Mouse (Mus musculus) kidney, embryonic 16.5 days (tissue): ENCODE data around the gene Dnah7c. TPM values are rescaled to one million over a fixed set of nuclear protein-coding genes. Genes with fewer than 3 reads are reported as not detected.

Source experiments
- ATAC-seq: fragments of 200-750 bp; cut with Nextera tagmentation; 2 replicates; pipeline ENCODE4 v1.8.0; 2017; ENCODE audit warnings: moderate TSS enrichment; ENCODE audit not compliant: low FRiP score, low TSS enrichment
- H3K27ac ChIP-seq: fragments of 300-500 bp; sonication (generic); 2 replicates; pipeline ENCODE4 v1.5.1; 2014; ENCODE audit warnings: low read length
- H3K27me3 ChIP-seq: fragments of 300-500 bp; sonication (generic); 2 replicates; pipeline ENCODE4 v1.6.1; 2014; ENCODE audit warnings: low read length, control low read depth, mixed read lengths; ENCODE audit not compliant: insufficient read depth
- H3K36me3 ChIP-seq: fragments of 300-500 bp; sonication (generic); 2 replicates; pipeline ENCODE4 v1.6.1; 2014; ENCODE audit warnings: low read length, control low read depth, mixed read lengths; ENCODE audit not compliant: insufficient read depth
- H3K4me1 ChIP-seq: fragments of 300-500 bp; sonication (generic); 2 replicates; pipeline ENCODE4 v1.6.1; 2014; ENCODE audit warnings: low read length, control low read depth, mixed read lengths; ENCODE audit not compliant: insufficient read depth
- H3K4me2 ChIP-seq: fragments of 300-500 bp; sonication (generic); replicated peaks from 2 replicates; pipeline ENCODE4 v1.6.1; 2014; ENCODE audit warnings: low read depth, low read length
- H3K4me3 ChIP-seq: fragments of 300-500 bp; sonication (generic); 2 replicates; pipeline ENCODE4 v1.5.1; 2014; ENCODE audit warnings: mild to moderate bottlenecking, low read length
- H3K9ac ChIP-seq: fragments of 300-500 bp; sonication (generic); replicated peaks from 2 replicates; pipeline ENCODE4 v1.6.1; 2014; ENCODE audit warnings: low read length
- H3K9me3 ChIP-seq: fragments of 300-500 bp; sonication (generic); 2 replicates; pipeline ENCODE4 v1.6.1; 2016; ENCODE audit warnings: low read length, control low read depth
- WGBS: fragments of 180-500 bp; shearing (Covaris S2); extraction: QIAGEN DNeasy Blood & Tissue Kit; methylation state at CpG from one replicate; pipeline ENCODE4 v1.1.7; 2014; 5-methylcytosine and 5-hydroxymethylcytosine counted together
- polyA plus RNA-seq: library from polyadenylated mRNA; unstranded; fragments of >200 nt; fragmentation: Nextera tagmentation; extraction: Ambion mirVana; gene quantifications from 2 replicates; pipeline ENCODE4 v1.2.1, GENCODE M21; 2015

The Dnah7c gene
- polyA plus RNA-seq, 1 experiment from 2014 or later: 0.07 TPM

DNA sequence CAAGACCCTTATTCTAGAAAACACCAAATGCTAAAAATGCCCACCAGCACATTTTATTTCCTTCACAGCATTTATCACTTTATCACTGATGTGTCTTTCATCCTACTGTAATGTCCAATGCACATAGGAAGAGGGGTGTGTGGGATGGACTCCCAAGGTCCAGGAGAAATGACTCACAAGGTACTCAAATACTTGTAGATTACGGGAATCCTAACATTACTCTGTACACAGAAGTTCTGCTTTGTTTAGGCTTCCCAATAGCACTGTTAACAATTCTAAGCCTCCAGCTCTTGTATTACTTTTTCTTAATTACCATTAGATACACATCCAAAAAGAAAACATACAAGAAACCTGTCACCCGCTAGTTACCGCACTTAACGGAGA, 426.8 kb downstream of the Dnah7c start:
- no peaks in the 10 kb centered on the region for H3K36me3 ChIP-seq
- ATAC-seq: no peak
- no peaks in the 10 kb centered on the region for H3K27me3 ChIP-seq
- peak overlapping the region; percentile 100 for H3K27ac ChIP-seq
- H3K9me3 ChIP-seq: no peaks in the 10 kb centered on the region
- peak overlapping the region; percentile 100 for H3K9ac ChIP-seq
- WGBS: 1% methylated on average over 4 of the region's 4 CpGs
- H3K4me3 ChIP-seq: peak overlapping the region; percentile 92
- peak overlapping the region; percentile 75 for H3K4me2 ChIP-seq
- peaks cover 22% of the 10 kb centered on the region for H3K4me1 ChIP-seq

DNA sequence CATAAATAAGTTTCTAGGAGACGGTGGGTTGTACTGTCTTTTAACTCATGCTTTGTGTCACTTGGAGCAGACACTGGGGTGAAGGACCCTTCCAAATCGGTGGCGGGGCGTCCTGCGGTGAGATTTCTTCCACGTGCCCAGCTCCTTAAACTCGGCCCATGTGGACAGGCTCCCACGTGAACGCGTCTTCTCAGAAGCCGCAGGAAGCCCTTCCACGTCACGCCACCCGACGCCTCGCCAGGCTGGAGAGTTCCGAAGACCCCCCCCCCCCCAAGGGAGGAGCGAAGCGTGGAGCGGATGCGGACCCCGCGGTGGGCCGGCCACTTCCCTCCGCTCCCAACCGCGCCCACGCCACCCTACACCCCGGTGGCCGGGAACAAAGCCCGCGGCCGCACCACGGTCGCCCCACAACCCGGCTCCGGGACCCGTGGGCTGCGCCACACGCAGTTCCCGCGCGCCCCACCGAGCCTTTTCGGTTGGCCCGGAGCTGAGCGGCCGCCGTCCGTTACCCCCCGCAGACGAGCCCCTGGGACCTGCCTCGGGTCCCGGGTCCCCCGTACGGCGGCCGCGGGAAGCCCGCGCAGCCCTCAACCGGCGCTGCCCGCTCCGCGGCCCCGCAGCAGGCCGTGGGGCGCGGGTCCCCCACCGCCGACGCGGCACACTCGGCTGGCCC, 427.3 kb downstream of the Dnah7c start:
- under 1% methylated on average over 58 of the region's 75 CpGs for WGBS
- Histone ChIP-seq H3K36me3 (no peaks in the 10 kb centered on the region), H3K9me3 (no peaks in the 10 kb centered on the region), H3K4me1 (peaks cover 22% of the 10 kb centered on the region), H3K4me2 (peak overlapping the region; percentile 75), H3K27me3 (no peaks in the 10 kb centered on the region), H3K27ac (peak overlapping the region; percentile 100), H3K9ac (peak overlapping the region; percentile 100), H3K4me3 (peak overlapping the region; percentile 92)
- peak; percentile 60 for ATAC-seq

DNA sequence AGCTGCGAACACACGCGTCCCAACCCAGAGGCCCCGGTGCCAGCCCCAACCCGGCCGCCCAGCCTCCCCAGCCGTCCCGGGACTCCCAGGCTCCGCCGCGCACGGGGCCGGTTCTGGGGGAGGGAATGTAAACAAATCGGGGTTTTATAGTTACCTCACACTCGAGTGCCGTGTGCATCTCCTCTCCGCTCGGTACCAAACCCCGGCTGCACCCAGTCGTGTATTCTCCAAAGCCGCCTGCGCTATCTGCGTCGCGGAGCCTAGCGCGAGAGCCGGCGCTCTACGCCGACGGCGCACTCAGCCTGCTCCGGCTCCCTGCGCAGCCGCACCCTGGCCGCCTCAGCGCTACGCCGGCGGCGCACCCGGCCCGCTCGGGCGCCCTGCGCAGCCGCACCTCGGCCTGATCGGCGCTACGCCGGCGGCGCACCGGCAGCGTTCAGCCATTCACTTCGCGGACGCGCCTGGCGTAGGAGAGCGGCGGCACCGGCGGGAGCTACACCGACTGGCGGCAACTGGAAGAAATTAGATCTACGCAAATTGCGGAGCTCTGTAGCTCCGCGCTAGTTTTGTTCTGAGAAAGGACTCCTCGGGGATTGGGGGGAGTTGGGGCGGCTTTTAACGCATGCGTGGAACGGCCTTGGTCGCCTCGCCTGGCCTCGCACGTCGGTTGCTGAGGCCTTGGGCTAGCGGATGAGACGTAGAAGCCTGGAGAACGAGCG, 428.1 kb downstream of the Dnah7c start:
- WGBS: under 1% methylated on average over 81 of the region's 86 CpGs
- peak overlapping the region; percentile 75 for H3K4me2 ChIP-seq

DNA sequence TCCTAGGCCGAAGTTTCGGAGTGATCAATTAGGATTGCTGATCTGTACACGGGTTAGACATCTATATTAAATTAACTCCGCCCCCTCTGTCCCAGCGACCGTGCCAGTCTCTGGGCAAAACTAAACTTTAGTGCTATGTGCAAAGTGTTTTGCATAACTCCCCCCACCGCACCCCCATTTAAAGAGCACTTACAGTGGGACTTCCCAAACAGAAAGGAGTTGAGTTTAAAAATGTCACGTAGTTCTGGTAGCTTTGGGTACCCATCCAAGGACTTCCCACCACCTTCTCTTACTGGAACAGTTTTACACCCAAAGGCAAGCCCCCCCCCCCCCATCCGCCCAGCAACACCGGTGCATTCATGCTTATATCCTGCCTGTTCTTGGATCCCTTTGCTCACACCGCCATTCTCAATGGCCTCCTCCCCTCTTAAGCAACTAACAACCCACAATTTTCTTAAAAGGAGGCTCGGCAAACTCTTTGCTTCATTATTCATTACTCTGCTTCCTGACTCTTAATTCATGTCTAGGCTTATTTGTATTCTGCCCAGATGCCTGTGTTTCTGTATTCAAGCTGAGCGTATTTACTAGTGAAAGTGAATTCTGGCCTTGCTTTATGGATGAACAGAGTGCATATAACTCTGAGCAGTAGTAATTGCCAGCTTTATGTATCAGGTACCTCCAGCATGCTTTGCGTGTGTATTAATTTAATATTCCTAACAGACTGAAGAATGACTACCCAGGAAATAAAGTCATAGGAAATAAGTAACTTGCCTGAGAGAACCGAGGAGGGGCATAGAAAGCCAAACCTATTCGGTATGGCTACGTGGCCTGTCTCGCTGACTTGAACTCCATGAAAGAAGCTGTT, 428.9 kb downstream of the Dnah7c start:
- H3K4me1 ChIP-seq: peaks cover 22% of the 10 kb centered on the region
- H3K27ac ChIP-seq: peak overlapping the region; percentile 100
- H3K4me2 ChIP-seq: peak overlapping the region; percentile 49
- peak overlapping the region; percentile 100 for H3K9ac ChIP-seq
- H3K9me3 ChIP-seq: no peaks in the 10 kb centered on the region
- ATAC-seq: no peak; the same call in none of the 2 replicates
- H3K36me3 ChIP-seq: no peaks in the 10 kb centered on the region
- H3K27me3 ChIP-seq: no peaks in the 10 kb centered on the region
- WGBS: 21% methylated on average over 18 of the region's 18 CpGs
- peak overlapping the region; percentile 92 for H3K4me3 ChIP-seq

More for the DNA sequence above, 428.1 kb downstream of the Dnah7c start:
- H3K27ac ChIP-seq: peak overlapping the region; percentile 100
- peaks cover 22% of the 10 kb centered on the region for H3K4me1 ChIP-seq
- peak overlapping the region; percentile 92 for H3K4me3 ChIP-seq
- peak overlapping the region; percentile 100 for H3K9ac ChIP-seq
- no peaks in the 10 kb centered on the region for H3K36me3 ChIP-seq
- H3K27me3 ChIP-seq: no peaks in the 10 kb centered on the region
- peak; percentile 97 for ATAC-seq
- H3K9me3 ChIP-seq: no peaks in the 10 kb centered on the region

DNA sequence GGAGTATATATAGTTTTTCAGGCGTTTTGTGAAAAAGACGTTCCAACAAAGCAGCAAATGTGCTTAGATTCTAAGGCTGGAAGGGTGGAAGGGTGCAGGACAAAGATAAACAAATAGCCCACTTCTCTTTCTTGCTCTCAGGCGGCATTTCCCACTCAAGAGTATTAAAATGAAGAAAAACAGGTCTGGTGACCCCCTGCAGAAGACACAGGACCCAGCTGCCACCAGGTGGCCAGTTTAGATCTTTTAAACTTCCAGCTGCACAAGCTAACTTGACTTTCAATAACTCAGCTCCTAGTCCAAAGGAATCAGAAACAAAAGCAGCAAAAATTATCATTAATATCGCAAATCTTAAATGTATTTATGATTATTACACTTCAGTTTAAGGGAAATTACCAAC, 431.1 kb downstream of the Dnah7c start:
- H3K4me1 ChIP-seq: peaks cover 11% of the 10 kb centered on the region
- ATAC-seq: no peak
- H3K4me3 ChIP-seq: no peak overlapping the region
- WGBS: 50% methylated on average over 4 of the region's 4 CpGs
- H3K27me3 ChIP-seq: no peaks in the 10 kb centered on the region
- H3K27ac ChIP-seq: no peak overlapping the region
- no peaks in the 10 kb centered on the region for H3K9me3 ChIP-seq
- no peak overlapping the region for H3K9ac ChIP-seq
- no peaks in the 10 kb centered on the region for H3K36me3 ChIP-seq
- H3K4me2 ChIP-seq: no peak overlapping the region
